Mouse (Mus musculus) small intestine, adult 2 months (tissue): ENCODE data around the gene Lyrm9. TPM values are rescaled to one million over a fixed set of nuclear protein-coding genes. Genes with fewer than 3 reads are reported as not detected.

ENCODE experiments used
- H3K27ac ChIP-seq: fragments of 200-500 bp; 2 replicates; pipeline ENCODE4 v1.5.1; 2012; ENCODE audit warnings: low read depth, low read length, control low read depth, inconsistent platforms; ENCODE audit not compliant: insufficient read depth
- H3K27me3 ChIP-seq: fragments of 200-500 bp; 2 replicates; pipeline ENCODE4 v1.6.1; 2012; ENCODE audit warnings: mild to moderate bottlenecking, moderate library complexity, low read length, inconsistent platforms; ENCODE audit not compliant: control insufficient read depth, insufficient read depth
- H3K36me3 ChIP-seq: fragments of 200-500 bp; 2 replicates; pipeline ENCODE4 v1.6.1; 2012; ENCODE audit warnings: mild to moderate bottlenecking, low read length, control low read depth, inconsistent platforms; ENCODE audit not compliant: control insufficient read depth, insufficient read depth
- H3K4me1 ChIP-seq: fragments of 200-500 bp; 2 replicates; pipeline ENCODE4 v1.6.1; 2012; ENCODE audit warnings: low read length, inconsistent platforms, mixed read lengths; ENCODE audit not compliant: control insufficient read depth, insufficient read depth, insufficient read length
- H3K4me3 ChIP-seq: fragments of 200-500 bp; 2 replicates; pipeline ENCODE4 v1.5.1; 2012; ENCODE audit warnings: low read depth, mild to moderate bottlenecking, control low read depth, inconsistent platforms, low read length, moderate library complexity
- CTCF ChIP-seq: fragments of 200-500 bp; IDR thresholded peaks from 2 replicates; pipeline ENCODE4 v1.5.1; 2012; ENCODE audit warnings: low read depth, mild to moderate bottlenecking, control low read depth, inconsistent platforms, low read length, moderate library complexity, mixed read lengths; ENCODE audit not compliant: insufficient replicate concordance, insufficient read length; ENCODE audit errors: extremely low read depth
- POLR2A ChIP-seq: fragments of 200-500 bp; IDR thresholded peaks from 2 replicates; pipeline ENCODE4 v1.6.1; 2012; ENCODE audit warnings: low read depth, mild to moderate bottlenecking, control low read depth, inconsistent platforms, low read length, moderate library complexity
- WGBS: fragments of 180-500 bp; shearing (Covaris S2); methylation state at CpG from one replicate; pipeline ENCODE4 v1.1.7; 2018; 5-methylcytosine and 5-hydroxymethylcytosine counted together
- polyA plus RNA-seq: library from polyadenylated mRNA; depleted of rRNA; stranded (reverse); fragments of >200 nt; gene quantifications from 2 replicates; pipeline ENCODE4 v1.2.3, GENCODE M21; 2012

Gene Lyrm9
- polyA plus RNA-seq, 1 experiment, result 11.4 TPM

DNA sequence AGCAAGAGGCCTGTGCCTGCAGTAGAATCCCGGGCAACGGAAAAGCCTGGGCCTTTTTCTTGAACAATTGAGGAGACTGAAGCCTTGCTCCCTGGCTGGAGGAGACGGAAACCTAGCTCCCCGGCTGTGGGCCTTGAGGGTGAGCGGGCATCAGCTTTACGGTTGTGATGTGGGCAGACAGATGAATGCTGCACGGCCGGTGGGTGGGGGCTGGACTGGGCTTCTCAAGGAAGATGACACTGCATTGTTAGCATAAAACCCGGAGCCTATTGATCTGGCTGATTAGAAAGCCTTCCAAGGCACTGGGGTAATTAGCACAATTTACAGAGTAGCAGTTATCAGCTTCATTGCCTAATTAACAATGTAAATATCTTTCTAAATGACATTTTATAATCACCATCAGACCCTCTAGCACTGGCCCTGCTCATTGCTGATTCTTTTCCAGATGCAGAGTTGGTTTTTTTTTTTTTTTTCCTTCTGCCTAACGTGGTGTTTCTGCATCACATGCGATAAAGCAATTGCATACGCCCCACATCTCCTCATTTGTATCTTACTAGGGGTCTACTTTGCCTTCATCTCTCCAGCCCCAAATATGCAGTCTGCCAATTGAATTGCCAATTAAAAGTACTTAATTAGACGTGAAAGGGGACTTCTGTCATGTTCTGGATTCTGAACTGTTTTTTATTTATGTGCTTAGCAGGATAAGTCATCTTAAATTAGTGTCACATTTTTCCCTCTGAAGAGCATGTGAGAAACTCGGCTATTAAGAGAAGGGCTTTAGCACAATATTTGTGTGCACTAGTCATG is 10.2 kb upstream of the Lyrm9 start:
- H3K36me3 ChIP-seq, result no peaks in the 10 kb centered on the region
- H3K27me3 ChIP-seq, result no peaks in the 10 kb centered on the region
- 77% methylated on average over 14 of the region's 14 CpGs for WGBS
- no peak overlapping the region for H3K27ac ChIP-seq
- no peak for TF ChIP-seq CTCF
- TF ChIP-seq POLR2A, result no peak
- H3K4me1 ChIP-seq, result no peaks in the 10 kb centered on the region
- H3K4me3 ChIP-seq, result no peak overlapping the region

DNA sequence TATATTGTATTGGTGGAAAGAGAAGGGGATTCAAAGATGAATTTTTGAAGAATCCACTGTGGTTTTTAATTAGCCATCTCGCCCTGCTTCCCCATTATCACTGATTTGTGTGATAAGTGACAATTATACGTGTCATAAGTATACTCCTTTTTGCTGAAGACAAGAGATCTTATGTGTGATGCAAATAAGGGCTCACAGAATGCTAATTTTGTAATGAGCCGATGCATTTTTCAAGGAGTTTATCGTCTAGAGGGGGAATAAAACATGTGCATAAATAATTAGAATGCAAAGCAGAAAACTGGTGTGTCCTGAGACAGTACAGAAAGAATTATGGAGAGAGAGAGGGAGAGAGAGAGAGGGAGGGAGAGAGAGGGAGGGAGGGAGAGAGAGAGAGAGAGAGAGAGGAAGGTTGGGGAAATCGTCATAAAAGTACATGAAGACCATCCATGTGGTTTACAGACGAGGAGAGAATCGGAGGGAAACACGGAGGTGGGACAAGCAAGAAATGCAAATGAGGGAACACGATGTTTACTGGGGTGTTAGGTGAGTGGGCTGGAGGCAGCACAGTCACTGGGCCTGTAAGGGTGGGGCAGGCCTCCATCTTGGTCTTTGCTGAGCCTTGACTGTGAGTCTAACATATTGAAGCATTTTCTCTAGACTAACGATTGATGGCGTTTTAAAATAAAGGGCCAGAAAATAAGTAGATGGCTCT is 8.9 kb upstream of the Lyrm9 start:
- Histone ChIP-seq H3K4me3 (no peak overlapping the region), H3K27ac (no peak overlapping the region), H3K27me3 (no peaks in the 10 kb centered on the region), H3K4me1 (0 out of 2 replicates have a peak, but pooled peaks cover 2% of the 10 kb centered on the region), H3K36me3 (no peaks in the 10 kb centered on the region)
- 85% methylated on average over 11 of the region's 11 CpGs for WGBS
- TF ChIP-seq POLR2A (no peak), CTCF (no peak)

DNA sequence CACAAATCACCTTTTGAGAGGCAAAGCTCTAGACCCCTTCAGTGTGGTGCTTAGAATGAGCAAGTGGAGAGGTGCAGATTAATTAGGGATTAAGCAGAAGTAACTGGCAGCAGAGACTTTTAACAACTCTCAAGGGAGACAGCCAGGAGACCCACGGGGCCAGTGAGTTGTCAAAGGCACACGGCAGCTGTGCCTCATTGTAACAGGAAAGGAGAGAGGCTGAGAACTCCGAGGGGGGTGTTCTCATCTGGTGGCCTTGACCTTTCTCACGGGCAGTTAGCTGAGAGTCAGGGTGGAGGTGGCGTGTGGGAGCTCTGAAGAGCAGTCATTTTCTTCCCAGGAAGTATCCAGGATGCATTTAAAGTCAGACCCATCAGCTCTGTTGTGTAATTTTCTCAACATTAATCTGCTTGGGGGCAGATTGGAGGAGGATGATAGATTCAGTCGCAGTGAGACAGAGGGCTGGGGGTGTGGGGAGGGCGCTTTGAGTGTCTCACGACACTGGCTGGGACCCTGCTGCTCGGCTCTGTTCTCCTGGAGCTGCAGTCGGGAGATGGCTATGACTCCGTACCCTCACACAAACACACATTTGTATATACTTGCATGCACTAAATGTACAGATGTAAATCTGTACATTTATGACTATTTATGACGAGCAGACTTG is 5.9 kb upstream of the Lyrm9 start:
- no peak for TF ChIP-seq CTCF
- no peak for TF ChIP-seq POLR2A
- H3K4me3 ChIP-seq, result no peak overlapping the region
- WGBS, result 60% methylated on average over 12 of the region's 12 CpGs

DNA sequence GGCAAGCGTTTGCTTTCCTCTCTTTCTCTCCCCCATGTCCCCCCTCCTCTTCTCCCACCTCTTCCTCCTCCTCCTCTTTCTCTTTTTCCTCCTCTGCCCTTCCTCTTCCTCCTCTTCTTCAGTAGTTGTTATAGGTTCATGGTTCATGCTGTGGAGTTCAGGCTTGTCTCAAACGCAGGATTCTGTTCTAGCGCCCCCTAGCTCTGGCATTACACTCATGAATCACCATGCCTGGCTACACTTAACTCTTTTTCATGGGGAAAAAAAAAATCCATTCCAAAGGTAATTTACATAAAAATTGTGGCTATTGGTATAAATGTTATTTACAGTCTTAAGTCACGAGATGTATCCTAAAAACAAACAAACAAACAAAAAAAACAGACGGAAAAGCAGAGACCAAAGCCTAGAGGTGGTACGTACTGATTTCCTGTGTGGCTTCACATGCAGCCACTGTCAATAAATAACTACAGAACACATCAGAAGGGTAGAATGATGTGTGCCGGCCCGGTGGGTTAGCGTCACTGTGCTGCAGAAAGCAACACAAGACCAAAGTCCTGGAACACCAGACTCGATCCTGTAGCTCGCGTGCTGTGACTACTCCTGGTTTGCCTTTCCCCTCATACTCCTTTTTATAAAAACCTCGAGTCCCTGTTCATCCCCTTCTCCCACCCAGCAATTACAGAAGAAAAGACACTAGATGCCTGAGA is 3.4 kb upstream of the Lyrm9 start:
- WGBS, result 59% methylated on average over 13 of the region's 13 CpGs
- TF ChIP-seq CTCF, result peak; percentile 24; the same call in 1 of the 2 replicates
- no peak for TF ChIP-seq POLR2A
- Histone ChIP-seq H3K4me3 (no peak overlapping the region), H3K36me3 (no peaks in the 10 kb centered on the region), H3K4me1 (peaks cover 4% of the 10 kb centered on the region), H3K27me3 (no peaks in the 10 kb centered on the region), H3K27ac (no peak overlapping the region)

More for the DNA sequence above, 5.9 kb upstream of the Lyrm9 start:
- H3K4me1 ChIP-seq, result 0 out of 2 replicates have a peak, but pooled peaks cover 2% of the 10 kb centered on the region
- no peaks in the 10 kb centered on the region for H3K27me3 ChIP-seq
- H3K36me3 ChIP-seq, result no peaks in the 10 kb centered on the region
- no peak overlapping the region for H3K27ac ChIP-seq

DNA sequence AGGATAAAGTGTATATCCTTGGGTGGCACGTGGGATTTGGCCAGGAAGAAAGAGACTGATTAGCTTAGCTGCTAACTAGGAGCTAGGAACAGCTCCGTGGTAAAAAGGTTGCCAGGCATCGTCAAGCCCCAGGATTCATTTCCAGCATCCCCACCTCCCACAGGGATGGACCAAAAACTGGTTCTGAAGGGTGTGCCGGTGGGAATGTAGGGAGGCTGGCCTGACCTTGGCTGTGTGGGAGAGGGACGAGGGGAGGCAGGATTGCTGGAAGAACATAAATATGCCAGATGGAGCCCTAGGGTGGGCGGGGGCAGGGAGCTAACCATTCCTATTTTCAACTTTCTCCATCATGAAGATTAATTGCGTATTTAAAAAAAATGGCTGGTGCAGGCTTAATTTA is 1.2 kb downstream of the Lyrm9 start:
- 54% methylated on average over 7 of the region's 7 CpGs for WGBS
- TF ChIP-seq POLR2A (no peak), CTCF (no peak)
- Histone ChIP-seq H3K4me1 (peaks cover 5% of the 10 kb centered on the region), H3K27ac (no peak overlapping the region), H3K27me3 (no peaks in the 10 kb centered on the region), H3K4me3 (no peak overlapping the region), H3K36me3 (no peaks in the 10 kb centered on the region)

DNA sequence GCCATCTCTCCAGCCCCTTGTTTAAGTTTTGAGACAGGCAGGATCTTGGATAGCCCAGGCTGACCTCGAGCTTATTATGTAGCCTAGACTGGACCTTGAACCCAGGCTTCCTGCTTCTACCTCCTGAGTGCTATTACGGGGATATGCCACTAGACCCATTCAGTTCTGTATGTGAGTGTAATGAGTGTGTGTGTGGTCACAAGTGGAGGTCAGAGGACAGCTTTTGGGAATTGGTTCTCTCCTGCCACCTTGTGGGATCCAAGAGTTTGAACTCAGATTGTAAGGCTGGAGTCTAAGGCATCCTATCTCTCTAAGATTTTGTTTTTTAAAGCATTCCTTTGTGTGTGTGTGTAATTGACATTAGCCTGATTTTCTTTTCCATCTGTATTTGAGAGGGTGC is 2.0 kb downstream of the Lyrm9 start:
- H3K27ac ChIP-seq, result no peak overlapping the region
- no peak overlapping the region for H3K4me3 ChIP-seq
- no peaks in the 10 kb centered on the region for H3K27me3 ChIP-seq
- 23% methylated on average over 2 of the region's 2 CpGs for WGBS
- no peak for TF ChIP-seq POLR2A
- H3K4me1 ChIP-seq, result peaks cover 8% of the 10 kb centered on the region
- no peaks in the 10 kb centered on the region for H3K36me3 ChIP-seq

DNA sequence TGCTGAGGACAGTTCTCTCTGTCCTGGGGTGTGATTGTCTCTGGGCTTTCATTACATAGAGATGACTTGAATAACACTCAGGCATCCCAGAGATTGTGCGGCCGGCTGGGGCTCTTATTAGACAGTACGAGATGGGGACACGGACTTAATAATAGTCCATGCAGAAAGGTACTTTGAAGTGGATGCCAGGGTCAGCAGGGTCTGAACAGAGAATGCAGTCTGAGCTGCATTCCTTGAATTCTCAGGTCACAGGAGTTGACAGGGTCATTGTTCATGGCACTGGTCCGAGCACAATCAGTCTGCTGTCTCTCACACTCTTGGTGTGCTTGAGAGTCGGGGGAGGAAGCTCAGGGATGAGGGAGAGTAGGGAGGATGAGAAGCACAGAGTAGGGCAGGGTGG is 3.0 kb downstream of the Lyrm9 start:
- no peak for TF ChIP-seq CTCF
- no peak for TF ChIP-seq POLR2A
- 85% methylated on average over 6 of the region's 6 CpGs for WGBS
- H3K27me3 ChIP-seq, result no peaks in the 10 kb centered on the region
- H3K4me1 ChIP-seq, result peaks cover 8% of the 10 kb centered on the region
- no peaks in the 10 kb centered on the region for H3K36me3 ChIP-seq
- no peak overlapping the region for H3K4me3 ChIP-seq
- H3K27ac ChIP-seq, result no peak overlapping the region
